20 mouse cellular contexts compared by ENCODE assay signal in genomic region chr5:7457102-7457501, GRCm38 (mm10).
"Had no signal": no experiment of that assay in that cellular context is flagged by ENCODE, and none has a peak within 500 bp of the region (broad histone marks: within the 10 kb centered on the region; RNA-seq: fewer than 3 reads in every experiment).

No protein-coding gene starts in this region.

- DNase-seq: lung, adult 18-20 months; lung, embryonic 14.5 days; lung, postnatal 10 days; lung, postnatal 36 days; midbrain, embryonic 14.5 days; retina, postnatal 1 day; right cerebral cortex, adult 18-20 months; right cerebral cortex, postnatal 25 days; right cerebral cortex, postnatal 4 days; spleen, adult 18-20 months; thymus, adult 18-20 months; thymus, postnatal 14 days; thymus, postnatal 36 days had no signal

- H3K4me1 ChIP-seq: midbrain, embryonic 10.5 days; midbrain, embryonic 12.5 days; neural tube, embryonic 13.5 days; neural tube, embryonic 15.5 days had no signal

- H3K27ac ChIP-seq: macrophage; midbrain, embryonic 10.5 days; midbrain, embryonic 12.5 days; neural tube, embryonic 13.5 days; neural tube, embryonic 15.5 days had no signal

- H3K4me3 ChIP-seq: midbrain, embryonic 10.5 days; midbrain, embryonic 12.5 days; myocyte; neural tube, embryonic 13.5 days; neural tube, embryonic 15.5 days had no signal

- H3K9me3 ChIP-seq: midbrain, embryonic 10.5 days; midbrain, embryonic 12.5 days; neural tube, embryonic 13.5 days; neural tube, embryonic 15.5 days had no signal

- H3K4me2 ChIP-seq: lung, embryonic 14.5 days; midbrain, embryonic 12.5 days; neural tube, embryonic 13.5 days; neural tube, embryonic 15.5 days had no signal

- H3K36me3 ChIP-seq: midbrain, embryonic 10.5 days; midbrain, embryonic 12.5 days; neural tube, embryonic 13.5 days; neural tube, embryonic 15.5 days had no signal

- ATAC-seq: midbrain, embryonic 16.5 days had no signal

- H3K9ac ChIP-seq: lung, embryonic 14.5 days; midbrain, embryonic 12.5 days; neural tube, embryonic 13.5 days; neural tube, embryonic 15.5 days had no signal

- H3K27me3 ChIP-seq: midbrain, embryonic 12.5 days; neural tube, embryonic 13.5 days; neural tube, embryonic 15.5 days had no signal
